Mouse (Mus musculus): Measurements from ENCODE around the gene A930017K11Rik. TPM values are rescaled to one million over a fixed set of nuclear protein-coding genes. Genes with fewer than 3 reads are reported as not detected.
A peak's percentile ranks its signal among the peaks of the same experiment; 100 is the strongest.

A930017K11Rik gene
- polyA plus RNA-seq (2012; rRNA removed) = 0.06 and 0.07 TPM in 2 replicates

DNA sequence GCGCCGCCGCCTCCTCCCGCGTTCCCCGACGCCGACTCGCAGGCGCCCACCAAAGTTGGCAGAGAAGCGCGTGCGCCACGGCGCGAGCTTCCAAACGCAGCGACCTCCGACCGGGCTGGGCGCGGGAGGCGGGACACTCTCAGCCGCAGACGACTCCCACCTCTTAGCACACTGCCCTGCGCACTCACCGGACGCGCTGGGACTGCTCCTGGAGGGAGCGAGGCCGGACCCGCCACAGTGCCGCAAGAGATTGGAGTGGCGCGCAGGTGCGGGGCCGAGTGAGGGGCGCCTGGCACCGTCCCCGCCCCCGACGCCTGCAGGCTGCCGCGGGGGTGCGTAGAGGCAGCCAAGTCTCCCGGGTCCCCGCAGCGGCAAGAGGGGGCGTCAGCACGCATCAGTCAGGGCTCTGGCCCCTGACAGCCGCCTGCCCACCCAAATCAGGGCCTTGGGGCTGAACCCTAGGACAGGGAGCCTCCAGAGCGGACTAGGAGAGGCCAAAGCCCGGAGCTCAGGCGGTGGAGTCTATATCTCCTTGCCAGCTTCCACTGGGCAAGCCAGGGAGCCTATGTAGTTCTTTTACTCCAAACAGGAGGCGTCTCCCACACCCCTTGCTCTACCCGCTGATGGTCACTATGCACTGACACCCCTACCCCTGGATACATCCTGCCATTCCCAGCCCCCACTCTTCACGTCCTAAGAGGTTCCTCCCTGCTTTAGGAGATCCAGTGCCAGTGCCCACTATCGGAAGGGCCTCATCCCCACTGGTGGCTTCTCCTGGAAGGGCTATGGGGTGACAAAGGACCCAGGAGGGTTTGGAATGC is at the start of gene A930017K11Rik:
A930017K11Rik (minus strand) TSS at position 763 of the 821 bp plus-strand sequence.
- DNase-seq (ENCODE audit: low spot score) = no peak

DNA sequence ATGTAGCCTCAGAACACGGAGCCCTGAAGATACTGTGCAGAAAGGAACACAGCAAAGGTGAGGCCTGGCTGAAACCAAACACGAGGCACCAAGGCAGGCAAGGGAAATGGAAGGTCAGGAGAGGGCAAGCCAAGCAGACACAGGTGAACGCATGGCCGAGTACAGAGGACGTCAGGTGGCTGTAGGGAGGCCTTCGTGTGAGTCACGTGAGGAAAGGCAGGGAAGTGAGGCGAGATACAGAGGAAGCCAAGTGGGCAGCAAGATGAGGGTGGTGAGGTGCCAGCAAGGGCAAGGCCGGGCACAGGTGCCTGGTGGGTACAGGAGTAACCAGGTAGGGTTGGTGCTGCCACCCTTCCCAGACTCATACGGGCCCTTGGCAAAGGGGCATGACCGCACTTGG is 46.1 kb upstream of the A930017K11Rik start:
- DNase-seq (ENCODE audit: low spot score) = no peak

DNA sequence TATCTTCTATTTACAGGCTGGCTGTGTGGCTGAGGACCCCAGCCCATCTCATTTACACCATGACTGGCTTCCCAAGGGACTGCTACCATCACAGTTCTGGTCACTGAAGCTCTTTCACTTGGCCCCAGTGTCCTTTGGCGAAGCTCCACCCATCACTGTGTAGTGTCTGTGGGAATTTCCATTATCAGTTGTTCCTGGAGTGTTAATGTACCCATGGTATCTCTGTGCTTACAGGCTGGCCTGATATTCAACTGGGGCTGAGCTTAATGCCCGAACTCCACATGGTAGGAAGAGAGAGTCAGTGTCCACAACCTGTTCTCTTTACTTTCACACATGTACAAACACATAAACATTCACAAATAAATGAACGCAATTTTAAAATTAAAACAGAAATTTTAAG is 41.1 kb upstream of the A930017K11Rik start:
- DNase-seq (ENCODE audit: low spot score) = no peak

DNA sequence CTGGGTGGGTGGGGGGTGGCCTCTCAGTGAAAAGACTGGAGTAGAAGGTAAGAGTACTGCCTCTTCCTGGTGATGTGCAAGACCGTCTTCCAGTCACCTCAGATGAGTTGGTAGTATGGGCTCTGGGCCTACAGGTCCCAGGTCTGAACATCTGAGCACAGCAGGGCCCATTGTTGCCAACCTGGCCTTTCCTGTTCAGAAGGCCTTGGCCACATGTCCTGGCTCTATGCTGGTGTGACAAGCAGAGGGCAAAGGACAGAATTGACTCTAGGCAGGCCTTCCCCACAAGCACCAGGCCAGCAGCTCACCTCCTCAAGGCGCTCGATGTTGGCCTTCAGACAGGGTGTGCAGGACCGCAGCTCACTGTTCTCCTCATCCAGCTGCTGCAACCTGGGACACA is 39.9 kb upstream of the A930017K11Rik start:
- DNase-seq (ENCODE audit: low spot score) = no peak

DNA sequence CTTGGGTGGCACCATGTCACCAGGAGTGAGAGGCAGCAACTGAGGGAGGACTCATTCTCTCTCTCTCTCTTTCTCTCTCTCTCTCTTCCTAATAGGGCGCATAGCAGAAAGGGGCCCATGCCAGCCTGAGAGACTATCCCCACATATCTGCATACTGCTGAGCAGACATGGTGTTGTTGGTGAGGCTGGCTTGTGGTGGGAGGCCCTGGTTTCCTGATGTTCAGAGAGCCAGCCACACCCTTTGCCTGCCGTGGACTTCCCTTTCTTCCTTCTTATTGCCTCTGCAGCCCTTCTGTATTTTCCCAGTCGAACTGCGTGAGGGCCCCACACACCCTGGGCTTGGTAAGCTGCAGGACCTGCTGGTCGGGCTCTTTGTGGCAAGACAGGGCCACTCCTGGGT is 38.0 kb upstream of the A930017K11Rik start:
- no peak for DNase-seq (ENCODE audit: low spot score)

DNA sequence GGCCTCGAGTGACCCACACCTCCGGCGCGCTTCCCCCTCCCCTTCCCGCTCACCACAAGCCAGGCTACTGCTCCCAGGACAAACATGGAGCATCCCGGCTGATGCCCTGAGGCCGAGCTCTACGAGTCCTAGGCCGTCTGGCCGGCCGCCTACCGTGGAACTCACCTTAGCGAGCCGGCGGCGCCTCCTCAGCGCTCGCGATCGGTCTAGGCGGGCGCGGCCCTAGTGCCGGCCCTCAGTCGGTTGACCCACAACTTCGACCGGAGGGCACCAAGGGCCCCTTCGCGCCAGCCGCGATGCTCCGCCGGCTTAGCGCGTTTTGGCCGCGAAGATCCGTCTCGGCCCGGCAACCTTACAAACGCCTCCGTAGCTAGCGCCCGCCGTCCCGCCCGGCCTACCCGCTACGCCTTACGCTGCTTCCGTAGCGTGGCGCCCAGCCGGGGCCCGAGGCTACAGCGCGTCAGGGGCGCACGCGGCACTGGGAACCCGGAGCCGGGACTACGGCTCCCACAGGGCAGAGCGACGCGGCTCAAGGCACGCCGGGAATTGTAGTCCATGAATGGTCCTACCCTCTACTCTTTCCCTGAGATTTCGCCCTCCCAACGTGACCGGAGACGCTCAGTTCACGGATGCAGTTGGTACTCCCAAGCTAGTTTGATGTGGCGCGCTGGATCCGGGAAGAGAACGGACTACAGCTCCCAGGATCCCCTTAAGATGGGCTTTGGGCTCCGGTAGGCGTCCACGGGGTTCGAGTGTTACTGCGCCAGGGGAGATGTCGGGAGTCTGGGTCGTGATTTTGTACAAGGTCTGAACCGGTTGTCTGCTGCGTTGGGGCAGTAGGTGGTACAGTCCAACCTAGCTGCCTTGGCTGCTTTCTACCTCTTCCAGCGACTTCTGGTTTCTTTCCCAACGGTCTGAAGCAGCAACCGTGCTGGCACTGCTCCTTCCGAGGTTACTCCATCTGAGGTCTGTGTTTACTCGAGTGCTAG is 33.2 kb upstream of the A930017K11Rik start, which contains the start of gene Capn15:
Capn15 (minus strand) TSS at position 491 of the 989 bp plus-strand sequence.
- DNase-seq (ENCODE audit: low spot score) = peak; percentile 87

DNA sequence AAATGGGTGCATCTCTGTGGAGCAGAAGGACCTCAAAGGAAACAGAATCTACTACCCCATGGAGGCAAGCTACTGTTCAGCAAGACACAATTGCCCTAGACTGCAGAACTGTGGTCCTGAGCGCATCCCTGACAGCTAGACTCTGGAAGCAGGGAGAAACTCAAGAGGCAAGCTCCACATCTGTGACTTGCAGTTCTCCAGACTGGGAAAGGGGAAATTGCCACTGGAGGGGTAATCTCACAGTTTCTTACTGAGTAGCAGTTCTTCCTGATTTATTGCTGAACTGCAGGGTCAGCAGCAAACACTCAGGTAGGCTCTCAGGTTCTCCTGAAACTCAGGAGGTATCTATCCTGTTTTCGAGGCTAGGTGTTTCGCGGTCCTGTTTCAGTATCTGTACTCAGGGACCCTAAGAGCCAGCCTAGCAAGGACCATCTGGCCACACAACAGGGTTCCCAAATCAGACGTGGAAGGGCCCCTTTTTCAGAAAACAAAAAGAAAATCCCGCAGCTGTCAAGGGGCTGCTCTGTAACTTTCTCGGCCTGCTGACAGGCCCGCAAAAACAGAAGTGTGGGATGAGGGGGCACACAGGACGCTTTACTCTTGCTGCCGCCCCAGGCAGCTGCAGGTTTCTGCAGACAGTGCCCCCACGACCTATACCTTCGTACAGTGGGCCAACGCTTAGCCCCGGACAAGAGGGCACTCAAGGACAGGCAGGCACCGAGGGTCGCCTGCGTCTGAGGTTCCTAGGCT is 32.4 kb upstream of the A930017K11Rik start:
- DNase-seq (ENCODE audit: low spot score) = no peak

DNA sequence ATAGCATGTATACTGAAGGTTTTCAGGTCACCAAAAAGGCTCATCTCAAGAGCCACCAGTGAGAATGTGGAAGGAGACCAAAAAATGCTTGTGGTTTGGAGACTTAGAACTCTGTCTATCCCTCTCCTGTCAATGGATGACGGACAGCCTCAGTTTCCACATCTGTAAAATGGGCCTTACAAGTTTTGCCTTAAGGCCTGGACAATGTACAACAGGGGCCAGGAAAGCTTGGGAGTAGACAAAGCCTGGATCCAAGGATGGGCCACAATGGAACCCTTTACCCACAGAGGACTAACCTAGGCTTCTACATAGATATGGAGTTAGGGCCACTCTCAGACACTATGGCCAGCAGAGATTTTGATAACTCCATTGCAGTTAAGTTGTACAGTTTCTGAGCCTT is 31.7 kb upstream of the A930017K11Rik start:
- DNase-seq (ENCODE audit: low spot score) = no peak

DNA sequence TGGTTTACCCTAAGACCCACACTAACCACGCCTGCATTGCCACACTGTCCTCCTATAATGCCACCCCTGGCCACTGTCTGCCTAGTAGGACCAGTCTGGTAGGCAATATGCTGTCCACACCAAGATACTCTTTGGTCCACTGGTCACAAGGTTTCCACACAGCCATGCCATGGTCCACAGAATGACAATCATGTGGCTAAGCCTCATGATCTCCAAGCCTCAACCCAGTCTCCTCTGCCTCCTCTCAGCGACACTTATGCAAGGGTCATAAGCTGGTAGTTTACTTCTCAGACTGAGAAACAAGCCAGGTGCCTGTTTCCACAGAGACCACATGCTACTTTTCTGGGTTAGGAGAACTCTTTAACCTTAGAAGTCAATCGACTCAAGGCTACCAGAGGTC is 30.5 kb upstream of the A930017K11Rik start:
- no peak for DNase-seq (ENCODE audit: low spot score)

DNA sequence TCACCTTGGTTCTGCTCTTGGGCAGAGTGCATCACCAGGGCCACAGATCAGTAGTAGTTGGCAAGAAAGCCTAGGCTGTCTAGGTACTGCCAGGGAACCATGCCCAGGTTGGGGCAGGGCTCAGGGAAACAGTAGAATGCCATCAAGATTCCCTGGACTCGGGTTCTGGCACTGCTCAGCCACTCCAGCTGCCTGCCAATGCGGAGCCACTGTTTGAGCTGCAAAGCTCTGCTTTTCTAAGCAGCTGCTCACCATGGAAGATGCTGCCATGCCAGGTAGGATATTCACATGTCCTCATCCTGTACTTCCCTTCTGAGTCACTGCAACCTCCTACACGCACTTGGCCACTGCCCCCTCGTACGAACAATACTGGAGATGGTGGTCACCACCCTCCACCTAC is 28.5 kb upstream of the A930017K11Rik start:
- DNase-seq (ENCODE audit: low spot score) = no peak

DNA sequence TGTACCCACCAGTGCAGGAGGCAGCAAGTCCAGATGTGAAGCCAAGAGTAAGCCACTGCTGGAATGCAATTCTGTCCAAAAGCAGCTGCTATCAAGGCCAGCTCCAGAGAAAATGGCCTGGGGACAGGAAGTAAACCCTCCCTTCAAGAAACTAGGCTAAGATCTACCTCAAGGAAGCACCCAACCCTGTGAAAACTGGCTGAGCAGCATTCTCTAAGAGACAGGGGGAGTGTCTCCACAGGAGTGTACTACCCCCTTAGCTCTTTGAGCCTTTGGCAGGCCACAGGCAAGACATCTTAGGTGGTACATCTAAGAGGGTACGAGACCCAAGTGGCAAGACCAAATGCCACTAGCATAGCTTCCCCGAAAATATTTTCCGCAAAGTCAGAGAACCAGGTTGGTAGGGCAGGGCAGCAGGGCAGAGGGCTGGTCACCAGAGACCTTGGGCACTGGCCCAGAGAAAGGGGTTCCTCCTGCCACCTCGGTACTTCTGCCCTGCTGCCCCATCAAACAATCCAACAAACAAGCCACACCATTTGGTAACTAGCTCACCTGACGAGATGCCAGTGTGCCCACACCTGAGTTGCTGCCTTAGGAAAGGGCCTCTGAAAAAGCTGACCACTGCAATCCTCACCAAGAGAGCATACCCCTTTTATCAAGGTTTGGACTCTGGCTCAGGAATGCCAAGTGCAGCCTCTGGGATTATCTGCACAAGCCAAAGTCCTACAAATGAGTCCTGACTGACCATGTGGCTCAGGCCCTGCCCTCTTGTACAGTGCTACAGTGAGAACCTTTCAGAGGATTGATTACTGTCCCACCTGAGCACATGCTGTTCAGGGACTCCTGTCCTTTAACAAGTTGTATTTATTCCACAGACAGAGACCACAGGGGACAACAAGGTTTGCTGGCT is 27.7 kb upstream of the A930017K11Rik start:
- no peak for DNase-seq (ENCODE audit: low spot score)

DNA sequence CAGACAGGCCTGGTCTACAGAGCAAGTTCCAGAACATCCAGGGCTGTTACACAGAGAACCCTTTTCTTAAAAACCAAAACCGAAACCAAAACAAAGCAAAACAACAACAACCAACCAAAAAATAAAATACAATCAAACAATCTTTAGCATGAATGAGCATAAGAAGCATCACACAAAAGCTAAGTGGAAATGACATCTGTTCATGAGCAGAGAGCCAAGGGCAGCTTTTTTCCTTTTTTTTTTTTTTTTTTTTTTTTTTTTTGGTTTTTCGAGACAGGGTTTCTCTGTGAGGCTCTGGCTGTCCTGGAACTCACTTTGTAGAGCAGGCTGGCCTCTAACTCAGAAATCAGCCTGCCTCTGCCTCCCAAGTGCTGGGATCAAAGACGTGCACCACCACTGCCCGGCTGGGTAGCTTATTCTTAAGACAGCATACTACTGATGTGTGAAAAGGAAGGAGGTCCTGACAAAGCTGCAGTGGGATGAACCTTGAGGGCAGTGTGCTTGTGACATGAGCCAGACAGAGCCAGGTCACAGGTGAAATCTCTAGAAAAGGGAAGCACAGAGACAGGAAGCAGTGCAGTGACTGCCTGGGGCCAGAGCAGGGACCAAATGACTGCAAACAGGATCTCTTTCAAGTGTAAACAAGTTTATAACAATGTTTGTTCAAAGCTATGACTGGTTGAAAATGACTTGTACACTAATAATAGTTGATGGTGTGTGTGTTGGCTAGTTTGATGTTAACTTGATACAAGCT is 18.8 kb upstream of the A930017K11Rik start:
- no peak for DNase-seq (ENCODE audit: low spot score)

DNA sequence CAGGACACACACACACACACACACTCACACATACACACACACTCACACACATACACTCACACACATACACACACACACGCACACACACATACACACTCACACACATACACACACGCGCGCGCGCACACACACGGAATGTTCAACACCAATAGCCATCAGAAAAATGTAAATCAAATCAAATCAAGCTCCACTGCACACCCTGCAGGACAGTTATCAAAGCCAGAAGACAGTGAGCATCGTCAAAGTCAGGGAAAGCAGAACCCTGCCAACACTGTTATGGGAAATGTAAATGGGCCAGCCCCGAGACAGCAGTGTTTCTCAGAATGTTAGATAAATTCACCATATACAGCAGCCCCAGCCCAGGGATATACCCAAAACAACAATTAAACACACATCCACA is 18.1 kb upstream of the A930017K11Rik start:
- DNase-seq (ENCODE audit: low spot score) = no peak

DNA sequence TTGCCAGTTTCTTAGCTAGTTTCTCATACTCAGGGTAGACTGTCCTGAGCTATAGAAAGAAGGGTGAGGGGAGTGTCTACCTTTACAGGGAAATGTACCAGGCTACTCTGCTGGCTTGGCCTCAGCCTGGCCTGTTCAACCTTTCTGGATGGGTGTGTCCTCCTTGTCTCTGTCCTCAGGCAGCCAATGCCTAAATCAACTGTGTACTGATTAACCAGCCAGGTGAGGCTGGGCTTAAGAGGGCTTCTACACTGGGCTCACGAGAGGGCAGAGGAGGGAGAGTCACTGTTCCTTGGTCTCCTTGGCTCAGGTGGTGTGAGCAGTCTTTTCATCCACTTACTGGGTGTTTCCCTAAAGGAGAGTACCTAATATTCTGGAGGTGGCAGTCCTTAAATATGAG is 15.8 kb upstream of the A930017K11Rik start:
- no peak for DNase-seq (ENCODE audit: low spot score)

DNA sequence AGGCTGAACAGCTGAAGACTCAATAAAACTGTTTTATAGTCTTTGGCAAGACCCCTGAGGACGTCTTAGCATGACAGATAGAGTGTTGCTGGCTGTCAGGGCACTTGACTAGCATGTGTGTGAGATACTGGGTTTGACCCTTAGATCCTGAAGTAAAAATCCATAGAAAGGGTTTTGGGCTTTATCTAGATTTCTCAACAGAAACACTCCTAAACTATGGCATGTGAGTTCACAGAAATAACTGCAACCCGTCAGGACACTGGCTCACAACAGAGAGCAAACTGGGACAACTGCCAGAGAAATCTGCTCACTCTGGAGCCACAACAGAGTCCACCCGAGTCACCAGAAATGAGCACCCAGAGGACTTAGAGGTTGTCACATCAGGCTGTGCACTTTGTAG is 15.3 kb upstream of the A930017K11Rik start:
- DNase-seq (ENCODE audit: low spot score) = no peak

DNA sequence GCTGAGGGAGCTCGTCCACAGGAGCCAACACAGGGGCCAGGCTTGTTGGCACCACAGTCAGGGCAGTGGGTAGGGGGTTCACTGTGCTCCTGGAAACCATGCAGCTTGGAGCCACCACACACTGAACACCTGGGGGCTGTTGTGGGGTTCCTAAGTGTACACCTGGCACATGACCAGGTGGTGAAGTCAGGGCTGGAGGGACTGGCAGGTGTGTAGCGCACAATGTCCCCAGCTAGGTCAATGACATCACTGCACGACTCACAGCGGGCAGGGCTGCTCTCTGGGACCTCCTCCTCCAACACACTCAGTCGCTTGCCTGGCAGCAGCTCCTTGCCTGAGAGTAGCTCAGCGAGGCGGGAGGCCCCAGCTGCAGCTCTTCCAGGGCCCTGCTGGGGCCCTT is 11.9 kb upstream of the A930017K11Rik start:
- DNase-seq (ENCODE audit: low spot score) = no peak

DNA sequence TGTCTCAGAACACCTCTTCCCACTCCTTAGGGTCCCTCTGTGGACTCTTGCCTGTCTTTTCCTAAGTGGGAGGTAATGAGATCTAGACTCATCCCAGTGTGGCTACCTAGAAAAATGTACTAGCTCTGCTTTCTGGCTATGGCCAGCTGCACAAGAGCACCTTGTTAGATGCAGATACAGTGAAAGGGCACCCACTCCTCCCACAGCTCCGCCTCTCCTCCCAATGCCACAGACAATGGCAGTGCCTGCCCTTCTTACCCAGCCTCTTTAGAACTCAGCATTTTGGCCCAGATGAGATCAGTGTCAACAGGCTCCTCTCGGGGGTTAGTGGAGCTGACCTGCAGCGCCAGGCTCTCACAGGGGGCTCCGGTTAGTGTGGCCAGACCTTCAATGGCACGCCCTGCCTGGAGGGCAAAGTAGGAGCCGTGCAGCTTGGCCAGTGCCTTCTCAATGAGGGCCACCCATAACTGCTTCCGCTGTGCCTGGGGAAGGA is 10.1 kb upstream of the A930017K11Rik start:
- DNase-seq (ENCODE audit: low spot score) = no peak

DNA sequence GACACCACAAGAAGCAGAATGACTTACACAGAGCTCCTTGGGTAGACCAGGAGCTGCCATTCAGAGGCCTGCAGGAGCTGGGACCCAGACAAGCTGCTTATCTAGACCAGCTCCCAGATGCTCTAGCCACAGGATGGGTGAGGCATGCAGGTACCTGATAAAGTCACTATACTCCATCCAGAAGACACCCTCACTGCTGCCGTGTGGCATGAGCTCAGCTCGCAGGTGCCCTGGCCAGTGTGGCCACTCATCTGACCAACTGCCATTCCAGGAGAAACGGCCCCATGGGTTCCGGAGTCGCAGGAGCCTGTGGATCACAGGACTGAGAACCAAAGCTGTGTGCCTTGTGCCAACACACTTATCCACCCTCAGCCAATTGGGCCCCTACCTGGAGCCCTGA is 9.2 kb upstream of the A930017K11Rik start:
- no peak for DNase-seq (ENCODE audit: low spot score)

DNA sequence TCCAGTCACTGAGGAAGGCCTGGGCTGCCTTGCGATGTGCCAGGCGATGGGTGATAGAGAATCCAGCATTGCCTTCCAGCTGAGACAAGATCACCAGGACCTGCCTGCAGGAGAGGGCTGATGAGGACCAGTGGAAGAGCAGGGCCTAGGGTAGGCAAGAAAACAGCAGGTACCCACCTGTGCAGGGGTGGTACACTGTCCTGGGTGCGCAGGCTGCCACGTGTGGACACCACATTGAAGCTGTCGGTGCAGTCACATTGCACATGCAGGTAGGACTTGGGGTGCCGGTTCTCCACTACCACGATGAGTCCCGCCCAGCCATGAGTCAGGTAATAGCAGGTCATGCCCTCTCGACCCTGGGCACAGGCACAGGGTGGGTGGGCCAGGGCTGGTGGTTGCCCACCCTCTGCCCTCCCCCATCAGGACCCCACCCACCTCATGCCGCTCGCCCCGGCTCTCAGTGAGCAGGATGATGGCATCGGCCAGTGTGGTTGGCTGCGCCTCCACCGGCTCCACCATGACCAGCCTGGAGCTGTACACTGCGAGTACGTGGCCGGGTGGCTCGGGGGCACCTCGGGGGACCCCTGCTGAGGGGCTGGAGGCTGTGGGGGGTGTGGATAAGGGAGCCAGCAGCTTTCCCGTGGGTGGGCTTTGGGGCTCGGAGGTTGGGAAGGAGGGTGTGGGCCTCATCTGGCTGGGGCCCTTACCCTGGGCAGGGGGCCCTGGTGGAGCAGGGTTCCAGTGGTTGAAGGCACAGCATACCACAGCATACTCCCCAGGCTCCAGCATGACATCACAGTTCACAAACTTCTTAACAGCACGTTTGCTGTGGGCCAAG is 7.5 kb upstream of the A930017K11Rik start:
- DNase-seq (ENCODE audit: low spot score) = no peak

Measured in urinary bladder, adult 2 months (tissue).